Mouse (Mus musculus): Measurements from ENCODE around the gene Snd1.

GRCm38 (mm10) chr6:28546943-28547342 is 72.0 kb downstream of the Snd1 start:
- TF ChIP-seq POLR2A (IDR thresholded peaks at IDR 0.05; ENCODE audit: borderline replicate concordance, low read depth, low read length) (no peak), CTCF (IDR thresholded peaks at IDR 0.05; ENCODE audit: low read depth, low read length) (no peak)
